Mouse (Mus musculus): ENCODE results near the gene Gm13287.
"Not testable (repeated sequence)": the region's sequence is repeated elsewhere in the genome, so short reads cannot be mapped to it uniquely, and the experiment has no call there.

The Gm13287 gene

DNA sequence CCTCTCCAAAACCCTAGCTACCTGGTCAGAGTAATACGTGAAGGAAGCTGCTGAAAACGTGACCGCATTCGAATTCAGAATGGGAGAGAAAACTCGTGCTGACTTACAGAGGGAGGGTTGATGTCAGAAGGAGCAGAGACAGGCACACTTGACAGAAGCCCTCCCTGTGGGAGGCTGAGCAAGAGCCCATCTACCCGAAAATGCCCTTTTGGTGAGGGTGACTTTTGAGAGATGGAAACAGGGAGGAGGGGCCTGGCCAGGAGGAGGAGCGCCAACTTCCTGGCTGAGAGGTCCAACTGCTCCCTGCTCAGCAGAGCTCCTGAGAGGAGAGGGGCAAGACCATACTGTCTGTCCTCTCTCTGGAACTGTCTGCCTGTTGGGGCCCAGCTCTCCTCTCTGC, 3.7 kb upstream of the Gm13287 start, which contains the start of gene Gm13285:
Gm13285 (plus strand) TSS at position 301 of the 400 bp plus-strand sequence.
- DNase-seq = not testable (repeated sequence)

DNA sequence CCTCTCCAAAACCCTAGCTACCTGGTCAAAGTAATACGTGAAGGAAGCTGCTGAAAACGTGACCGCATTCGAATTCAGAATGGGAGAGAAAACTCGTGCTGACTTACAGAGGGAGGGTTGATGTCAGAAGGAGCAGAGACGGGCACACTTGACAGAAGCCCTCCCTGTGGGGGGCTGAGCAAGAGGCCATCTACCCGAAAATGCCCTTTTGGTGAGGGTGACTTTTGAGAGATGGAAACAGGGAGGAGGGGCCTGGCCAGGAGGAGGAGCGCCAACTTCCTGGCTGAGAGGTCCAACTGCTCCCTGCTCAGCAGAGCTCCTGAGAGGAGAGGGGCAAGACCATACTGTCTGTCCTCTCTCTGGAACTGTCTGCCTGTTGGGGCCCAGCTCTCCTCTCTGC, 2.2 kb downstream of the Gm13287 start, which contains the start of gene Gm13288:
Gm13288 (plus strand) TSS at position 301 of the 400 bp plus-strand sequence.
- not testable (repeated sequence) for DNase-seq

DNA sequence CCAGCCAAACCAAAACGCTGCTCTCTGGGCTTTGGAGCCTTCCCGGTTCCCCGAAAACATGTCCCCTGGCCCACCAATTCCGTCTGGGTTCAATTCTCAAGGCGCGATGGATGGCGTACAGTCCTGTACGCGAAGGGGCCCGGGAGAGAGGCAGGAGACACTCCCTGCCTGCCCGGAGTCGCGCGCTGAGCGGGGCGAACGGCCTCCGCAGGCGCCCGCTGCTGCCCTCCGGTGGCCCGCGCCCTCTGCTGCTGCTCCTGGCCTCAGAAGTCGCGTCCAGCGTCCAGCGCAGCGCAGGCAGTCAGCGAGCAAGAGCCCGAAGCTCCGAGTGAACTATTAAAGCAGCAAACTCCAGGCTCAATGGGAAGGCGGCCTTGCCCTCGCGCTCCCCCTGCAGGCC, 2.7 kb downstream of the Gm13287 start:
- not testable (repeated sequence) for DNase-seq

DNA sequence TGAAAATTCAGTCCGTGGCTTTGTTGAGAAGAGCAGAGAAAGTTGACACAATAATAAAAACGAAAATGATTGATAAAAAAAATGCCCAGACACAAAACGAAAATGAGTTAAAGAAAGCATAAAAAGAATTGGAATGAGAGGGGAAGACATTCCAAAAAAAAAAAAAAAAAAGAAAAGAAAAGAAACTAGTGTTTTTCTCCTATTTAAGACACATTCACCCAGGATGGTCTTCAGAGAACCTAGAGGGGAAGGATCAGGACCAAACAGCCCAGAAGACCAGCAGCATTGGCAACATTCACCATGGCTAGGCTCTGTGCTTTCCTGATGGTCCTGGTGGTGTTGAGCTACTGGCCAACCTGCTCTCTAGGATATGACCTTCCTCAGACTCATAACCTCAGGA, 12.9 kb downstream of the Gm13287 start, which contains the start of gene Ifna7:
Ifna7 (plus strand) TSS at position 301 of the 400 bp plus-strand sequence.
- DNase-seq = no peak

- DNase-seq = no peak
Measured at GRCm38 (mm10) chr4:88819659-88820058, 16.6 kb downstream of the Gm13287 start, which contains the start of gene Ifna11. TSS of gene Ifna11 (plus strand) at chr4:88819959.

DNA sequence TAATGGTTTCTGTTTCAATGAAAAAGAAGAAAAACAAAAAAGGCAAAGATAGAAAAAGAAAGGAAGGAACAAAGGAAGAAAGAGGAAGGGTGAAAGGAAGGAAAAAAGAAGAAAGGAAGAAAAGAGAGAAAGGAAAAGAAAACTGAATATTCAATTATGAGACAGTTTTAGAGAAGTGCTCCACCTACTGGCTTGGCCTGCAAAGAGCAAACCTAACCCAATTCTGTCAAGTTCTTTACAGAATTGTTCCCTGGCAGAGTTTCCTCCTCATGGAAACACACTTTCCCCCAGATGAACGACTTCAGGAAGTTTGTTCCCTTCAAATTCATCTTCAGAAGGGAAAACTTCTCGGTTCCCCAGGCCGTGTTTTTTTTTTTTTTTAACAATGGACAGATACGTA, 19.9 kb downstream of the Gm13287 start:
- no peak for DNase-seq

- DNase-seq = not testable (repeated sequence)
Measured at GRCm38 (mm10) chr4:88827116-88827515, 24.1 kb downstream of the Gm13287 start, which contains the start of gene Ifna6. TSS of gene Ifna6 (plus strand) at chr4:88827416.

GRCm38 (mm10) chr4:88830523-88830922, 27.5 kb downstream of the Gm13287 start:
- no peak for DNase-seq

DNA sequence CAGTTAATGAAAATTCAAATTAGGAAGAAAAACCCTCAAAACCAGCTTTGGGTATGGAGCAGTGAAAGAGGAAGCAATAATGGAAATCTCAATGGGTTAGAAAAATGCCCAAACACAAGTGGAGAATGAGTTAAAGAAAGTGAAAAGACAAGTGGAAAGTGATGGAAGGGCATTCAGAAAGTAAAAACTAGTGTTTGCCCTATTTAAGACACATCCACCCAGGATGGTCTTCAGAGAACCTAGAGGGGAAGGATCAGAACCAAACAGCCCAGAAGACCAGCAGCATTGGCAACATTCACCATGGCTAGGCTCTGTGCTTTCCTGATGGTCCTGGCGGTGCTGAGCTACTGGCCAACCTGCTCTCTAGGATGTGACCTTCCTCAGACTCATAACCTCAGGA, 32.2 kb downstream of the Gm13287 start, which contains the start of gene Ifna5:
Ifna5 (plus strand) TSS at position 301 of the 400 bp plus-strand sequence.
- DNase-seq = not testable (repeated sequence)

DNA sequence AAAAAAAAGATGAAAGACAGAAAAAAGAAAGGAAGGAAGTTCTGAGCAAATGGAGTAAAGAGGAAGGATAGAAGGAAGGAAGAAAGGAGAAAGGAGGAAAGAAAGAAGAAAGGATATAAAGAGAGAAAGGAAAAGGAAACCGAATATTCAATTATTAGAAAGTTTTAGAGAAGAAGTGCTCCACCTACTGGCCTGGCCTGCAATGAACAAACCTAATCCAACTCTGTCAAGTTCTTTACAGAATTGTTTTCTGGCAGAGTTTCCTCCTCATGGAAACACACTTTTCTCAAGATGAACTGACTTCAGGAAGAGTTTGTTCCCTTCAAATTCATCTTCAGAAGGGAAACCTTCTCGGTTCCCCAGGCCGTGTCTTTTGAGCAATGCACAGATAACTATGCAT, 35.8 kb downstream of the Gm13287 start:
- no peak for DNase-seq

DNA sequence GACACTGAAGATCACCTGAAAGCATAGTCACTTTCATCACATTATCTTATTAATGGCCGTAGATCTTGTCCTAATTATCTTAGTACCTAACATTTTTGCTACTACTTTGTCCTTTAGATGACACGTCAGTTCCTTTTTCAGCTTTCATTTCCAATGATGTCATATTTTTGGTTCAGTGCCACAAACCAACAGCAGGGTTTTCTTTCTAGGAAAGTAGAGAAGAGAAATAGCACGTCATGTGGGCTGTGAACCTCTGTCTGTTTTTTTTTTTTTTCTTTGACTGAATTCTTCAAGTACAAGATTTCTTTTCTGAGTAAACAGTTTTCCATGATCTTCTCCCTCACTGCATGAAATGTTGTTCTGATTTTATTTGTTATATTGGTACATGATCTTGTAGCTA, 37.0 kb downstream of the Gm13287 start:
- DNase-seq = no peak

- DNase-seq = no peak
Measured at GRCm38 (mm10) chr4:88841438-88841911, 38.4 kb downstream of the Gm13287 start, which contains the start of gene Ifna4. TSS of gene Ifna4 (plus strand) at chr4:88841861.

GRCm38 (mm10) chr4:88845334-88845733, 42.3 kb downstream of the Gm13287 start:
- no peak for DNase-seq

DNA sequence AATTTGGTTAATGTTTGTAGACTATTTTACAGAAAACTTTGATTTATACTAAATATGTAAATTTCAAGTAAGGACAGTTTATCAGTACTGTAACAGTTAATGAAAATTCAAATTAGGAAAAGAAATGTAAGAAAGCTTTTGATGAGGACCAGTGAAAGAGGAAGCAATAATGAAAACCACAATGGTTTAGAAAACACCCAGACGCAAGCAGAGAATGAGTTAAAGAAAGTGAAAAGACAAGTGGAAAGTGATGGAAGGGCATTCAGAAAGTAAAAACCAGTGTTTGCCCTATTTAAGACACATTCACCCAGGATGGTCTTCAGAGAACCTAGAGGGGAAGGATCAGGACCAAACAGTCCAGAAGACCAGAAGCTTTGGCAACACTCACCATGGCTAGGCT, 46.6 kb downstream of the Gm13287 start, which contains the start of gene Ifna1:
Ifna1 (plus strand) TSS at position 390 of the 400 bp plus-strand sequence.
- no peak for DNase-seq

DNA sequence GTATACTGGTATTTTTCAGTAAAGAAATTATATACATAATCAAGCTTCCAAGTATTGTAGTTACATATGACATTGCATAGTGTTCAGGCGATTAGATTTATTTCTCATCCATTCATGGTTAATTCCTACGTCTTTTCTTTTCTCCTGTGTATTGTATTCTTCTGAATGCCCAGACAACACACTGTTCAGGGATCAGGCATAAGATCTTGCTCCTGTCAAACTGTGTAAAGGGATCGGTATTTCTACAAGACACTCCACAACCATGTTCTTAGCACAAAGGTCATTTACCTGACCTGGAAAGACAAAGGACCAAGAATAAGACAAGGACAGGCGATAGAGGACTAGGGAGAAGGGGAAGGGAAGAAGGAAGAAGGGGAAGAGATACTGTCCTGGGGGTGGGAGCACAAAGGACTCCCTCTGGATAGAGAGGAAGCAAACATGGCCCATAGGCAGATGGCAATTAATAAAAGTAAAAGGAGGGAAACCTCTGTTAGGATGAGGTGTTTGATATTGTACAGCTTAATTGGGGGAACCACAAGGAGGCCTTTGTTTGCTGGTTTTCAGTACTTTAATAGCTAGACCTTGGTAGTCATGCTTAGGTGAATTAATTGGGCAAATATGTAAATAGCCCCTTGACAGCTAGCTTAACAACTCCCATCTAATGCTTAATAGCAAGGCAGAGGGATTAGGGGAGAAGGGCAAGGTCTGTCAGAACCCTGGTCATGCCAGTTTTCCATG, 48.1 kb downstream of the Gm13287 start:
- no peak for DNase-seq

All from layer of hippocampus, adult 9-11 months (tissue).